Mouse (Mus musculus): ENCODE data around the gene 9130230L23Rik. TPM values are rescaled to one million over a fixed set of nuclear protein-coding genes. Genes with fewer than 3 reads are reported as not detected.

9130230L23Rik gene
- total and polyA plus RNA-seq, 3 experiments = 0.22 TPM; not detected in 2

GRCm38 (mm10) chr5:65941145-65941544 lies 62.9 kb downstream of the 9130230L23Rik start:
- H3K9ac ChIP-seq (ENCODE audit: control insufficient read depth, low read depth, low read length, poor library complexity, severe bottlenecking) = no peak overlapping the region

DNA sequence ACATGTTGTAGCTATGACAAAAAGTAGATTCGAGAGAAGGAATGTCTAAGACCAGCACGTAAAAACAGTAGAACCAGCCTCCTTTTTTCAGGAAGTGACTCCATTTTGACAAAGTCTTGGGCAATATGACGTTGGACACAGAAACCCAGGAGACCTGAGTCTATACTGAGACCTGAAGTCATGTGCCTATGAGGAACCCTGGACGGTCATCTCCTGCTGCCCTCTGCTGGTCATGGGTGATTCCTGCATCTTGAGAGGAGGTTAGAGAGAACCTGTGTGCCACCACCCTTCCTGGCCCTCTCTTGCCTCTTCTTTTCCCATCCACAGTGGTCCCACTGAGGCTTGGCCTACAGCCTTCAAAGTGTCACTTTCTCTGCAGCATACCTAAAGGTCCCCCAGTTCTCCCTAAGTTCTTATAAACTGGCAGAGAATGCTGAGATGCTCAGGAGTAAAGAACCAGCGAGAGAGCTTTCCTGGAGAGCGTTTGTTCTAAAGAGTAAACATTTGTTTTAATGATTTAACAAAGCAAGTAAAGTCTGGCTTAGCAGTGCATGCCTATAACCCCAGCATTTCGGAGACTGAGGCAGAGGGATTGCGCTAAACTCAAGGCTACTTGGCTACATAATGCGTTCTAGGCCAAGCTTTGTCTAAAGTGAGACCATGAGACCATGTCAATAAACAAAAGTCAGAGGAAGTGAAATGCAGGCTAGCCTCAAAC lies 65.9 kb downstream of the 9130230L23Rik start:
- no peak overlapping the region for H3K9ac ChIP-seq (ENCODE audit: control insufficient read depth, low read depth, low read length, poor library complexity, severe bottlenecking)
- H3K9me3 ChIP-seq (replicated peaks; ENCODE audit: insufficient read depth, low read length) = no peaks in the 10 kb centered on the region
- H3K79me2 ChIP-seq (ENCODE audit: control insufficient read depth, insufficient read depth, low read length, poor library complexity) = no peaks in the 10 kb centered on the region
- H3K4me1 ChIP-seq (ENCODE audit: control insufficient read depth in 1 of 2, insufficient read depth in 2 of 2, low read length in 2 of 2) = peaks cover 0 to 15% of the 10 kb centered on the region in 2 experiments; a peak in 2 of 4 replicates
- H3K27me3 ChIP-seq (ENCODE audit: control insufficient read depth in 1 of 2, insufficient read depth in 2 of 2, low read length in 2 of 2) = no peaks in the 10 kb centered on the region
- H3K4me3 ChIP-seq (ENCODE audit: control insufficient read depth in 1 of 2, insufficient read depth in 1 of 2, low read depth in 2 of 2, low read length in 2 of 2) = peak overlapping the region in 1 of 2 experiments; percentile 36; a peak in 2 of 4 replicates
- peaks cover 0 to 8% of the 10 kb centered on the region in 2 experiments; a peak in 2 of 4 replicates for H3K36me3 ChIP-seq (ENCODE audit: control insufficient read depth in 1 of 2, insufficient read depth in 2 of 2, low read length in 2 of 2)
- peak; percentile 93 for DNase-seq (ENCODE audit: low read depth, low spot score)
- H3K27ac ChIP-seq (ENCODE audit: control insufficient read depth, low read depth, low read length) = no peak overlapping the region
- peak; percentile 84 for TF ChIP-seq MAX (IDR thresholded peaks at IDR 0.05; ENCODE audit: low read length)
- 0 out of 2 replicates have a peak, but pooled peaks have one; percentile 37 for TF ChIP-seq GABPA (IDR thresholded peaks at IDR 0.05; ENCODE audit: low read depth, low read length)
- no peak for TF ChIP-seq GATA1 (IDR thresholded peaks at IDR 0.05; ENCODE audit: low read depth, low read length)
- peak; percentile 89 for TF ChIP-seq USF1 (IDR thresholded peaks at IDR 0.05; ENCODE audit: low read depth, low read length)
- peak; percentile 61 for TF ChIP-seq ETS1 (IDR thresholded peaks at IDR 0.05; ENCODE audit: low read depth, low read length)
- TF ChIP-seq CTCF (IDR thresholded peaks at IDR 0.05 in 2 of 3, conservative IDR thresholded peaks at IDR 0.05 in 1 of 3; ENCODE audit: control insufficient read depth in 1 of 3, insufficient read depth in 1 of 3, low read depth in 2 of 3, low read length in 3 of 3, poor library complexity in 1 of 3, severe bottlenecking in 1 of 3) = peak; percentile 94 to 99 (median 96)
- no peak for TF ChIP-seq POLR2AphosphoS5 (IDR thresholded peaks at IDR 0.05; ENCODE audit: borderline replicate concordance, low read depth, low read length)
- TF ChIP-seq TBP (IDR thresholded peaks at IDR 0.05; ENCODE audit: low read depth, low read length) = peak; percentile 49; the same call in 1 of the 2 replicates
- TF ChIP-seq E2F4 (IDR thresholded peaks at IDR 0.05; ENCODE audit: borderline replicate concordance, low read depth, low read length) = no peak
- peak; percentile 27; the same call in 1 of the 2 replicates for TF ChIP-seq ZNF384 (IDR thresholded peaks at IDR 0.05; ENCODE audit: low read depth, low read length)
- 0 out of 2 replicates have a peak, but pooled peaks have one; percentile 41 for TF ChIP-seq NELFE (IDR thresholded peaks at IDR 0.05; ENCODE audit: low read depth, low read length)
- TF ChIP-seq MAZ (IDR thresholded peaks at IDR 0.05; ENCODE audit: low read depth, low read length) = no peak
- 0 out of 4 replicates have a peak, but pooled peaks of 1 of the 2 experiments have one; percentile 28 for TF ChIP-seq USF2 (IDR thresholded peaks at IDR 0.05; ENCODE audit: borderline replicate concordance in 1 of 2, insufficient read depth in 1 of 2, low read depth in 1 of 2, low read length in 2 of 2)
- peak; percentile 99 for TF ChIP-seq RAD21 (IDR thresholded peaks at IDR 0.05; ENCODE audit: low read depth, low read length)
- no peak for TF ChIP-seq TAL1 (IDR thresholded peaks at IDR 0.05; ENCODE audit: low read length)
- TF ChIP-seq NRF1 (IDR thresholded peaks at IDR 0.05; ENCODE audit: insufficient read depth, low read depth, low read length, poor library complexity, severe bottlenecking) = no peak
- TF ChIP-seq CHD1 (IDR thresholded peaks at IDR 0.05; ENCODE audit: low read depth, low read length) = 0 out of 2 replicates have a peak, but pooled peaks have one; percentile 59
- peak; percentile 33; the same call in 1 of the 2 replicates for TF ChIP-seq RCOR1 (IDR thresholded peaks at IDR 0.05; ENCODE audit: low read depth, low read length)
- peak; percentile 56; the same call in 1 of the 2 replicates for TF ChIP-seq HCFC1 (IDR thresholded peaks at IDR 0.05; ENCODE audit: low read depth, low read length)
- TF ChIP-seq JUND (IDR thresholded peaks at IDR 0.05; ENCODE audit: low read depth, low read length) = no peak
- peak; percentile 38; the same call in 1 of the 2 replicates for TF ChIP-seq TCF12 (IDR thresholded peaks at IDR 0.05; ENCODE audit: low read depth, low read length)
- TF ChIP-seq POLR2A (IDR thresholded peaks at IDR 0.05; ENCODE audit: control insufficient read depth in 1 of 2, insufficient read depth in 1 of 2, low read depth in 1 of 2, low read length in 2 of 2, poor library complexity in 1 of 2) = no peak
- TF ChIP-seq MXI1 (IDR thresholded peaks at IDR 0.05; ENCODE audit: low read depth, low read length) = peak; percentile 63
- peak; percentile 100 for TF ChIP-seq SMC3 (IDR thresholded peaks at IDR 0.05; ENCODE audit: low read depth, low read length)
- TF ChIP-seq ZC3H11A (IDR thresholded peaks at IDR 0.05; ENCODE audit: low read depth, low read length) = peak; percentile 99
- TF ChIP-seq ZKSCAN1 (IDR thresholded peaks at IDR 0.05; ENCODE audit: low read depth, low read length) = no peak
- peak in 1 of 2 experiments; percentile 32; a peak in 1 of 4 replicates for TF ChIP-seq EP300 (IDR thresholded peaks at IDR 0.05; ENCODE audit: low read depth in 1 of 2, low read length in 2 of 2)

More at GRCm38 (mm10) chr5:65941145-65941544, 62.9 kb downstream of the 9130230L23Rik start:
- no peaks in the 10 kb centered on the region for H3K9me3 ChIP-seq (replicated peaks; ENCODE audit: insufficient read depth, low read length)
- no peaks in the 10 kb centered on the region for H3K27me3 ChIP-seq (ENCODE audit: control insufficient read depth in 1 of 2, insufficient read depth in 2 of 2, low read length in 2 of 2)
- no peak for DNase-seq (ENCODE audit: low read depth, low spot score)
- no peaks in the 10 kb centered on the region for H3K79me2 ChIP-seq (ENCODE audit: control insufficient read depth, insufficient read depth, low read length, poor library complexity)
- H3K27ac ChIP-seq (ENCODE audit: control insufficient read depth, low read depth, low read length) = no peak overlapping the region
- H3K36me3 ChIP-seq (ENCODE audit: control insufficient read depth in 1 of 2, insufficient read depth in 2 of 2, low read length in 2 of 2) = peaks cover 0 to 8% of the 10 kb centered on the region in 2 experiments; a peak in 2 of 4 replicates
- TF ChIP-seq POLR2AphosphoS5 (IDR thresholded peaks at IDR 0.05; ENCODE audit: borderline replicate concordance, low read depth, low read length) = no peak
- no peak for TF ChIP-seq HCFC1 (IDR thresholded peaks at IDR 0.05; ENCODE audit: low read depth, low read length)
- TF ChIP-seq GABPA (IDR thresholded peaks at IDR 0.05; ENCODE audit: low read depth, low read length) = no peak
- TF ChIP-seq CTCF (IDR thresholded peaks at IDR 0.05 in 2 of 3, conservative IDR thresholded peaks at IDR 0.05 in 1 of 3; ENCODE audit: control insufficient read depth in 1 of 3, insufficient read depth in 1 of 3, low read depth in 2 of 3, low read length in 3 of 3, poor library complexity in 1 of 3, severe bottlenecking in 1 of 3) = no peak
- TF ChIP-seq CHD2 (IDR thresholded peaks at IDR 0.05; ENCODE audit: low read length) = no peak
- no peak for TF ChIP-seq NELFE (IDR thresholded peaks at IDR 0.05; ENCODE audit: low read depth, low read length)
- H3K4me3 ChIP-seq (ENCODE audit: control insufficient read depth in 1 of 2, insufficient read depth in 1 of 2, low read depth in 2 of 2, low read length in 2 of 2) = no peak overlapping the region
- peaks cover 0 to 15% of the 10 kb centered on the region in 2 experiments; a peak in 2 of 4 replicates for H3K4me1 ChIP-seq (ENCODE audit: control insufficient read depth in 1 of 2, insufficient read depth in 2 of 2, low read length in 2 of 2)

All from MEL (cell line).